Mouse (Mus musculus) T-cell, adult 66 days (primary cell): Measurements from ENCODE around the gene Ppm1n. TPM values are rescaled to one million over a fixed set of nuclear protein-coding genes. Genes with fewer than 3 reads are reported as not detected.

Experiments used
- total RNA-seq, 2 experiments: library from RNA; stranded (reverse); gene quantifications; 3 replicates in 1 of 2; 4 replicates in 1 of 2; pipeline ENCODE4 v1.2.4; 2023

Gene Ppm1n
- total RNA-seq: 1 to 10 TPM in 1 of 2 experiments, under 1 TPM in 1; 0.44 to 1.2 TPM

DNA sequence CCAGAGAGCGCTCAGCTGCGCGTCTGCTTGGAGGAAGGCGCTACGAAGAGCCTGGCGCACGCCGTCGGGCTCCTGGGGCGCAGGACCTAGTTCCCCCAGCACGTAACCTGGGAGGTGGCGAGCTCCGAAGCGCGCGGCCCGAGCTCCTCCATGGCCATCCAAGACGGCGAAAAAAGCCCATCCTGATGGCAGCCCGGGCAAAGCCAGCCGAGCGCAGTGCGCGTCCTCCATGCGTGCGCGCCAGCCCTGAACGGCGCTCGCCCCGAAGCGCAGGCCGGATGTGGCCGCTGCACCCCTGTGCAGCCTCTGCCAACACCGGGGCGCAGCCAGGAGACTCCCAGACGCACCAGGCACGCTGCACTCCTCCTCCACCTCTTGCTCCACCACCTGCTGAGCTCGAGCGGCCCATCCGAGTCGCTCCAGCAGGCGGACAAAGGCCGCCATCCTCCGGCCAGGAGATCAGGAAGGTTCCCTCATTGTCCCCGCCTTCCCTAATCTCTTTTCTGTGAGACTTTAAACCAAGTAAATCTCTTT lies at the start of gene Ppm1n:
TSS of gene Ppm1n (minus strand) at position 484 of the 534 bp plus-strand sequence.

DNA sequence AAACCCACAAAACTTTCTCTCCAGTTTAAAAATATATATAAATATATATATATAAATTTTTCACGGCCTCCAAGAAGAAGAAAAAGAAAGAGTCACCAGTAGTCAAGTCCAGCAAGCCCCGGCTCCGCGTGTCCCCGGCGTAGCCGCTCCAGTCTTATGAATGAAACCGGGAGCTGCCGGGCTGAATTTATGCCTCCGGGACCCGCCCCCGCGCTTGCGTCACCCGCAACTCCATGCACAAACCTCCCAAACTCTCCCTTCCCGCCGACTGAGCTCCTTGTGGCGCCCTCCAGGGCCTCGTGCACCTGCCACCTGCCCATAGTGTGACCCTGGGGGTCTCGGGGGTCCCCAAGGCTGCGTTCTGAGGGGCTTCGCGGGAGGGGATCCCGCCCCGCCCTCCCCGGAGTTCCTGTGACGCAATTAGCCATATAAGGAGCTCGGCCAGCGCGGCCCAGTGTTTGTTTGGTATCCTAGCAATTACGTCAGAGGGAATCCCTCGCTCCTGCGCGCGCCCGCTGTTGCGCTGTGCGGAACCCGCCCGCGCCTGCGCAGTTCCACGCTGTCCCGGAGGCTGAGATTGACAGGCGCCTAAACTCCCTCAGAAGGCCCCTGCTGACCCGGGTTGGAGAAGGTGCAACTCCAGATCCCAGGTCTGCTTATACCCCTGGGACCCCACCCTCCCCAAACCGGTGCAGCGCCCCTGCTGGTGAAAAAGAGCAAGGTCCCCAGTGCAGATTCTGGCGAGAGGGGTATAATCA lies 30.2 kb upstream of the Ppm1n start, which contains the start of gene Fosb:
TSS of gene Fosb (minus strand) at position 168 of the 758 bp plus-strand sequence.

DNA sequence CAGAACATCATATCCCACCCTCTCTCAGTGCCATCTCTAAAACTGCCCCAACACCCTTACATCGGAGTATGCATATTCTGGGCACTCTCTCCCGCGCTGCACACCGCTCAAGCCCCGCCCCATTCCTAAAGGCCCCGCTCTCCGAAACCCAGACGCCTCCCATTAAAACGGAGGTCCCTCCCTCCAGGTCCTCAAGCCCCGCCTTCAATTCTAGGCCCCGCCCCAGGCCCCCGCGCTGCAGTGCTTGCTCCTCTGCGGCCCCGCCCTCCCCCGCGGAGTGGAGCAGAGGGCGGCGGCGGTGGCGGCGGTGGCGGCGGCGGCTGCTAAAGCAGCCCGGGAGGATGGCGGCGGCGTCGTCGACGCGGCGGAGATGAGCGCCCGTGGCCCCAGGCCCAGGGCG lies 2.5 kb upstream of the Ppm1n start, which contains the start of gene Rtn2:
TSS of gene Rtn2 (plus strand) at position 240 of the 400 bp plus-strand sequence.

DNA sequence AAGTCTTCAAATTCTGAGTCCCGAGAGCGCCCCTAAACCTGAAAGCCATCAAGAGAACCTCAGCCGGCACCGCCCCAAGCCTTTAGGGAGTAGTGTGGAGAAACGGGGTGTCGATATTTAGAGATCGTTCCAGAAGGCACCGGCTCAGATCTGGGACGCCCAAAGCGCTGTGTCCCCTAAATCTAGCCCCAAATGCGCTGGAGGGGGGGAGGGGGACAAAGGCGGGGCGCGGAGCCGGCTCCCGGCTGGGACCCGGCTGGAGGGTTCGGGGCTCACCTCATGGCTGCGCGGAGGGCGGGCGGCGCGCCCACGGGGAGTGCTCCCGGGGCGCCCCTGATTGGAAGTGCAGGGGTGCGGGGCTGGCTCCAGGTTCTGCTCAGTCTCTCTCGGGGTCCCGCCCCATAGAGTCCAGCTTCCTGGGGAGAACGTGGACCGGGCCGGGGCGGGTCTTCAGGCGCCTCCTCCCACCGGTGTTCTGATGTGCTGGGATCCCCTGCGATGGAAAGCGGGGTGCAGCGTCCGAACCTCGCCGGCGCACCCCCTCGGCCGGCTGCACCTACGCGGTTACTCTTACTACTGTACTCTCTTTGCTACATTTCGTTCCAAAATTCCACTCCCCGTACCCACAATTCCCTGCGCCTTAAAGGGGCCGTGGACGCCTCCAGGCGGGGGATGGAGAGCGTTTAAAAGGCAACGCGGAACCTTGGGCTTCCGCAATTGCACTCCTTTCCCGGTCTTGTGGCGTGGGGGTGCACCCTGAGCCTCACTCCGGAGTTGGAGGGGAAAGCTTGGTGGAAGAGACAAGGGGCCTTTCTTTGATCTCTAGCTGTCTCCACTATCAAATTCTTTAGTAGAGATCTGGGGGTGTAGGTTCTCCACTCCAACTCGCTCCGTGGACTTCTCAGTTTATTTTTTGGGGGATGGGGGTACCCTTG lies 8.4 kb downstream of the Ppm1n start, which contains the start of gene Vasp:
TSS of gene Vasp (minus strand) at position 580 of the 935 bp plus-strand sequence.

DNA sequence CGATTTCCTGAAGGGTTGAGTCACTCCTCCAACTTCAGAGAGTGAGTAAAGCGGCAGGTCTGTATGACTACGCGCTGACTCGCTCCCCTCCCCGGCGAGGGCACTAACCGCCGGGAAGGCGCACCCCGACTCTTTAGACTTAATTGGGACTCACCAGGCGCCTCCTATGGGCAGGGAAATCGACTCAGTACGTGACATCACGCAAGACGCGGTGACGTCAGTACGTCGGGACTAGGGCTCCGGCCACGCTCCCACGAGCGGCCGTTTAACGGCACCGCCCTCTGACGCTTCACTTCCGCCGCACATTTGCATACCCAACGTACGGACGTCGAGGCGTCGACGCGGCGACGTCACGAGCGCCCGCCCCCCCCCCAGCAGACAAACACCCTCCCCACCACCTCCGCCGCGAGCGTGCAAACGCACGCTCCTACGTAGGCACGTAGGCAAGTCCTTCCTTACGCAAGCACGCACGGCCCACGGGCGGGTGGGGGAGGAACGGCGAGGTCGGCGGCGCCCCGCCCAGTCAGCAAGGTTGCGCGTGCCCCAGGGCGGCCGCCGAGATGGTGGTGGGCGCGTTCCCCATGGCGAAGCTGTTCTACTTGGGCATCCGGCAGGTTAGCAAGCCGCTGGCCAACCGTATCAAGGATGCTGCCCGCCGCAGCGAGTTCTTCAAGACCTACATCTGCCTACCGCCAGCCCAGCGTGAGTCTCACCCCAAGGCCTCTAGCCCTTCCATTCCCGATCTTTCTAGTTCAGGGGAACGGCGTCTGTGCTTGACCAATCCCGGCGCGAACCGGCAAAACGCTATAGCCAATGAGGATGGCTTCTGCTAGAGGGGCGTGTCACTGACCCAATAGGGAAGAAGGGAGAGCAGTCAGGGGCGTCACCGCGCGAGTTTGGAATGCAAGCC lies 51.7 kb downstream of the Ppm1n start, which contains the start of gene Opa3:
TSS of gene Opa3 (plus strand) at position 452 of the 910 bp plus-strand sequence.

Other genes with a start within 250 kb of the Ppm1n start
- under 1 TPM; 0.47 to 0.70 TPM for gene Rsph6a, start 225.4 kb downstream of the Ppm1n start, total RNA-seq
- gene Dmwd, start 203.8 kb downstream of the Ppm1n start, total RNA-seq: 1 to 10 TPM; 1.2 TPM
- gene Dmpk, start 196.2 kb downstream of the Ppm1n start, total RNA-seq: 1 to 10 TPM in 1 of 2 experiments, under 1 TPM in 1; 0.83 to 2.7 TPM
- gene Six5, start 185.5 kb downstream of the Ppm1n start, total RNA-seq: under 1 TPM; 0.58 to 0.74 TPM
- gene Gm4969, start 161.7 kb downstream of the Ppm1n start, total RNA-seq: not detected
- gene Fbxo46, start 160.2 kb downstream of the Ppm1n start, total RNA-seq: 10 to 100 TPM; 25.7 to 28.5 TPM
- gene Qpctl, start 130.8 kb downstream of the Ppm1n start, total RNA-seq: 10 to 100 TPM; 11.9 to 14.8 TPM
- gene Snrpd2, start 130.3 kb downstream of the Ppm1n start, total RNA-seq: 10 to 100 TPM; 91.4 to 93.7 TPM
- not detected for gene Gipr, start 113.9 kb downstream of the Ppm1n start, total RNA-seq
- 10 to 100 TPM; 15.3 to 17.8 TPM for gene Eml2, start 103.6 kb downstream of the Ppm1n start, total RNA-seq
- gene Gpr4, start 67.5 kb downstream of the Ppm1n start, total RNA-seq: not detected
- 10 to 100 TPM; 45.0 to 46.4 TPM for gene Opa3, start 51.7 kb downstream of the Ppm1n start, total RNA-seq
- gene Vasp, start 8.2 kb downstream of the Ppm1n start, total RNA-seq: 100 to 1,000 TPM; 335 to 340 TPM
- gene Rtn2, start 2.6 kb upstream of the Ppm1n start, total RNA-seq: not detected
- gene Fosb, start 30.0 kb upstream of the Ppm1n start, total RNA-seq: 100 to 1,000 TPM in 1 of 2 experiments, 10 to 100 TPM in 1; 90.5 to 127 TPM
- gene Ercc1, start 64.7 kb upstream of the Ppm1n start, total RNA-seq: 10 to 100 TPM; 66.3 to 78.5 TPM
- gene Cd3eap, start 79.4 kb upstream of the Ppm1n start, total RNA-seq: 10 to 100 TPM; 13.1 to 14.6 TPM
- gene Ppp1r13l, start 79.7 kb upstream of the Ppm1n start, total RNA-seq: 1 to 10 TPM; 1.1 to 1.6 TPM
- 10 to 100 TPM; 75.2 to 85.1 TPM for gene Ercc2, start 101.9 kb upstream of the Ppm1n start, total RNA-seq
- gene Klc3, start 124.0 kb upstream of the Ppm1n start, total RNA-seq: 1 to 10 TPM; 3.0 to 4.6 TPM
- not detected for gene Ckm, start 124.7 kb upstream of the Ppm1n start, total RNA-seq
- 10 to 100 TPM; 25.0 to 29.2 TPM for gene Mark4, start 178.8 kb upstream of the Ppm1n start, total RNA-seq
- gene Exoc3l2, start 183.3 kb upstream of the Ppm1n start, total RNA-seq: not detected
- gene Bloc1s3, start 228.3 kb upstream of the Ppm1n start, total RNA-seq: 1 to 10 TPM; 4.8 to 5.1 TPM
- gene Trappc6a, start 228.3 kb upstream of the Ppm1n start, total RNA-seq: 10 to 100 TPM; 19.2 to 22.3 TPM
- under 1 TPM in 1 of 2 experiments, not detected in 1; 0.38 TPM for gene Nkpd1, start 237.8 kb upstream of the Ppm1n start, total RNA-seq